Mouse (Mus musculus) MEL (cell line): ENCODE data around the gene Tsc22d2. TPM values are rescaled to one million over a fixed set of nuclear protein-coding genes. Genes with fewer than 3 reads are reported as not detected.

Experiments
- DNase-seq: peaks from one replicate; pipeline ENCODE4 v3.0.0; 2011; ENCODE audit warnings: low read depth, low spot score
- H3K27ac ChIP-seq: 2 replicates; pipeline ENCODE4 v1.5.1; 2012; ENCODE audit warnings: low read depth, mild to moderate bottlenecking, control low read depth, low read length, moderate library complexity; ENCODE audit not compliant: control insufficient read depth
- H3K27me3 ChIP-seq, 2 experiments: fragments of 150-350 bp in 1 of 2; sonication (generic) in 1 of 2; 2 replicates each; pipeline ENCODE4 v1.6.1; 2012; ENCODE audit warnings: low read length in 2 of 2, mild to moderate bottlenecking in 2 of 2, improper control_type of control experiment in 1 of 2, moderate library complexity in 1 of 2; ENCODE audit not compliant: insufficient read depth in 2 of 2, control insufficient read depth in 1 of 2
- H3K36me3 ChIP-seq, 2 experiments: 2 replicates each; pipeline ENCODE4 v1.6.1; 2012 to 2014; ENCODE audit warnings: low read length in 2 of 2, improper control_type of control experiment in 1 of 2, inconsistent platforms in 1 of 2, mild to moderate bottlenecking in 1 of 2; ENCODE audit not compliant: insufficient read depth in 2 of 2, control insufficient read depth in 1 of 2
- H3K4me1 ChIP-seq, 2 experiments: fragments of 150-350 bp in 1 of 2; sonication (generic) in 1 of 2; 2 replicates each; pipeline ENCODE4 v1.6.1; 2012; ENCODE audit warnings: low read length in 2 of 2, improper control_type of control experiment in 1 of 2, mild to moderate bottlenecking in 1 of 2; ENCODE audit not compliant: insufficient read depth in 2 of 2, control insufficient read depth in 1 of 2
- H3K4me3 ChIP-seq, 2 experiments: fragments of 150-350 bp in 1 of 2; sonication (generic) in 1 of 2; 2 replicates each; pipeline ENCODE4 v1.5.1; 2012; ENCODE audit warnings: low read depth in 2 of 2, low read length in 2 of 2, mild to moderate bottlenecking in 2 of 2, moderate library complexity in 2 of 2, control low read depth in 1 of 2, improper control_type of control experiment in 1 of 2; ENCODE audit not compliant: control insufficient read depth in 1 of 2, insufficient read depth in 1 of 2
- H3K79me2 ChIP-seq: 2 replicates; pipeline ENCODE4 v1.6.1; 2012; ENCODE audit warnings: mild to moderate bottlenecking, low read length, moderate library complexity; ENCODE audit not compliant: control insufficient read depth, poor library complexity, insufficient read depth
- H3K9ac ChIP-seq: 2 replicates; pipeline ENCODE4 v1.6.1; 2012; ENCODE audit warnings: low read depth, mild to moderate bottlenecking, control low read depth, low read length, moderate library complexity; ENCODE audit not compliant: control insufficient read depth, poor library complexity, severe bottlenecking
- H3K9me3 ChIP-seq: fragments of 150-350 bp; sonication (generic); replicated peaks from 2 replicates; pipeline ENCODE4 v1.6.1; 2012; ENCODE audit warnings: mild to moderate bottlenecking, low read length, improper control_type of control experiment, moderate library complexity; ENCODE audit not compliant: insufficient read depth
- CTCF ChIP-seq, 3 experiments: IDR thresholded peaks in 2 of 3; conservative IDR thresholded peaks in 1 of 3; 2 replicates each; pipeline ENCODE4 v1.5.1; 2011 to 2012; ENCODE audit warnings: low read length in 3 of 3, low read depth in 2 of 3, mild to moderate bottlenecking in 2 of 3, improper control_type of control experiment in 1 of 3, inconsistent platforms in 1 of 3, mixed read lengths in 1 of 3, moderate library complexity in 1 of 3; ENCODE audit not compliant: control insufficient read depth in 1 of 3, insufficient read depth in 1 of 3, poor library complexity in 1 of 3, severe bottlenecking in 1 of 3
- ETS1 ChIP-seq: IDR thresholded peaks from 2 replicates; pipeline ENCODE4 v1.6.1; 2012; ENCODE audit warnings: low read depth, mild to moderate bottlenecking, inconsistent platforms, low read length, improper control_type of control experiment, moderate library complexity
- GABPA ChIP-seq: IDR thresholded peaks from 2 replicates; pipeline ENCODE4 v1.6.1; 2012; ENCODE audit warnings: low read depth, mild to moderate bottlenecking, inconsistent platforms, low read length, improper control_type of control experiment, moderate library complexity
- JUND ChIP-seq: IDR thresholded peaks from 2 replicates; pipeline ENCODE4 v1.6.1; 2011; ENCODE audit warnings: low read depth, mild to moderate bottlenecking, improper control_type of control experiment, low read length
- MAX ChIP-seq: IDR thresholded peaks from 2 replicates; pipeline ENCODE4 v1.6.1; 2011; ENCODE audit warnings: low read length, improper control_type of control experiment
- MXI1 ChIP-seq: IDR thresholded peaks from 2 replicates; pipeline ENCODE4 v1.6.1; 2011; ENCODE audit warnings: mild to moderate bottlenecking, low read depth, low read length, improper control_type of control experiment
- MYB ChIP-seq: IDR thresholded peaks from 2 replicates; pipeline ENCODE4 v1.6.1; 2011; ENCODE audit warnings: mild to moderate bottlenecking, low read depth, low read length, improper control_type of control experiment
- NELFE ChIP-seq: IDR thresholded peaks from 2 replicates; pipeline ENCODE4 v1.6.1; 2011; ENCODE audit warnings: low read depth, low read length, improper control_type of control experiment
- NRF1 ChIP-seq: IDR thresholded peaks from 2 replicates; pipeline ENCODE4 v1.6.1; 2014; ENCODE audit warnings: low read depth, mild to moderate bottlenecking, inconsistent platforms, low read length, improper control_type of control experiment, moderate library complexity; ENCODE audit not compliant: poor library complexity, insufficient read depth, severe bottlenecking
- RAD21 ChIP-seq: IDR thresholded peaks from 2 replicates; pipeline ENCODE4 v1.6.1; 2011; ENCODE audit warnings: mild to moderate bottlenecking, low read depth, low read length, improper control_type of control experiment
- RCOR1 ChIP-seq: IDR thresholded peaks from 2 replicates; pipeline ENCODE4 v1.6.1; 2012; ENCODE audit warnings: low read depth, mild to moderate bottlenecking, inconsistent platforms, low read length, improper control_type of control experiment
- SIN3A ChIP-seq: IDR thresholded peaks from 2 replicates; pipeline ENCODE4 v1.6.1; 2012; ENCODE audit warnings: low read length, improper control_type of control experiment, inconsistent platforms
- SMC3 ChIP-seq: IDR thresholded peaks from 2 replicates; pipeline ENCODE4 v1.6.1; 2011; ENCODE audit warnings: low read depth, low read length, improper control_type of control experiment
- TCF12 ChIP-seq: IDR thresholded peaks from 2 replicates; pipeline ENCODE4 v1.6.1; 2014; ENCODE audit warnings: low read depth, mild to moderate bottlenecking, inconsistent platforms, low read length, improper control_type of control experiment, moderate library complexity
- ZC3H11A ChIP-seq: IDR thresholded peaks from 2 replicates; pipeline ENCODE4 v1.6.1; 2012; ENCODE audit warnings: low read depth, mild to moderate bottlenecking, inconsistent platforms, low read length, improper control_type of control experiment
- polyA plus RNA-seq, 2 experiments: library from polyadenylated mRNA; stranded (reverse) in 1 of 2; unstranded in 1 of 2; fragments of >175 nt in 1 of 2; fragments of >200 nt in 1 of 2; gene quantifications; 2 replicates each; pipeline versions ENCODE4 v1.2.1 to v1.2.4; 2012; ENCODE audit warnings: low replicate concordance in 2 of 2, low read depth in 1 of 2; ENCODE audit not compliant: insufficient read length in 2 of 2, insufficient read depth in 1 of 2, missing spikeins in 1 of 2
- total RNA-seq: library from RNA; depleted of rRNA; stranded (reverse); fragments of 300-350 nt; gene quantifications from 2 replicates; pipeline ENCODE4 v1.2.3, GENCODE M21; 2012

The Tsc22d2 gene
- total and polyA plus RNA-seq, 3 experiments, result 10.7 to 13.3 TPM; not detected in 1

- TF ChIP-seq ETS1 (no peak), SMC3 (peak; percentile 62), CTCF (IDR thresholded peaks at IDR 0.05 in 2 of 3, conservative IDR thresholded peaks at IDR 0.05 in 1 of 3; ENCODE audit: control insufficient read depth in 1 of 3, insufficient read depth in 1 of 3, low read depth in 2 of 3, low read length in 3 of 3, poor library complexity in 1 of 3, severe bottlenecking in 1 of 3) (peak; percentile 38 to 65 (median 64)), ZC3H11A (peak; percentile 54), MXI1 (no peak), TCF12 (no peak), RAD21 (peak; percentile 65), JUND (no peak)
- DNase-seq, result peak; percentile 46
- Histone ChIP-seq H3K4me1 (peaks cover 0 to 2% of the 10 kb centered on the region in 2 experiments; a peak in 1 of 4 replicates), H3K27me3 (no peaks in the 10 kb centered on the region), H3K36me3 (no peaks in the 10 kb centered on the region; a peak in 1 of 4 replicates), H3K27ac (no peak overlapping the region), H3K9ac (no peak overlapping the region), H3K4me3 (no peak overlapping the region), H3K9me3 (no peaks in the 10 kb centered on the region), H3K79me2 (no peaks in the 10 kb centered on the region)
Measured at GRCm38 (mm10) chr3:58511581-58511980, 97.1 kb downstream of the Tsc22d2 start.

DNA sequence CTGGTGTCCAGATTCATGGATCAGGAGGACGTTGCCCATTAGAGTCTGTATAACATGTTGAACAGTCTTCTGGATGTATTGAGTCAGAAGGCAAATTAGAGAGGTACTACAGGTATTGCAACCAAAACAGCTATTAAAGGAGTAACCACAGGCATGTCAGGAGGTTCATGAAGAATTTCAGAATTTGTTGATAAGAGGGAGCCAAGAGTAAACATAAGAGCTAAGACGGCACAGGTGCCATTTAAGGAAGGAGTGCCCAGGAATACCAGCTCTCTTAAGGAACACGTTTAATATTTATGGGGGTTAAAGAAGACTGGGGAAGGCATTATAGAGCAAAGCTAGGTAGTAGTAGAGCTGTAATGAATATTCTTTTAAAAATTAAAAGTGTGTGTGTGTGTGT is 98.2 kb downstream of the Tsc22d2 start:
- Histone ChIP-seq H3K9ac (no peak overlapping the region), H3K27me3 (no peaks in the 10 kb centered on the region), H3K9me3 (no peaks in the 10 kb centered on the region), H3K36me3 (no peaks in the 10 kb centered on the region; a peak in 1 of 4 replicates), H3K4me3 (no peak overlapping the region), H3K27ac (no peak overlapping the region), H3K79me2 (no peaks in the 10 kb centered on the region), H3K4me1 (peaks cover 0 to 2% of the 10 kb centered on the region in 2 experiments; a peak in 1 of 4 replicates)
- TF ChIP-seq NRF1, result no peak
- TF ChIP-seq RAD21, result no peak
- TF ChIP-seq ZC3H11A, result no peak
- no peak for TF ChIP-seq SIN3A
- TF ChIP-seq MYB, result no peak
- TF ChIP-seq RCOR1, result no peak
- TF ChIP-seq GABPA, result no peak
- no peak for TF ChIP-seq NELFE
- DNase-seq, result no peak

GRCm38 (mm10) chr3:58513483-58513882 is 99.0 kb downstream of the Tsc22d2 start:
- no peaks in the 10 kb centered on the region; a peak in 1 of 4 replicates for H3K4me1 ChIP-seq

More at GRCm38 (mm10) chr3:58513483-58513882, 99.0 kb downstream of the Tsc22d2 start:
- H3K79me2 ChIP-seq, result no peaks in the 10 kb centered on the region
- no peak overlapping the region for H3K4me3 ChIP-seq
- no peak overlapping the region for H3K27ac ChIP-seq
- DNase-seq, result no peak
- TF ChIP-seq ZC3H11A (0 out of 2 replicates have a peak, but pooled peaks have one; percentile 3), CTCF (IDR thresholded peaks at IDR 0.05 in 2 of 3, conservative IDR thresholded peaks at IDR 0.05 in 1 of 3; ENCODE audit: control insufficient read depth in 1 of 3, insufficient read depth in 1 of 3, low read depth in 2 of 3, low read length in 3 of 3, poor library complexity in 1 of 3, severe bottlenecking in 1 of 3) (peak in 1 of 3 experiments; percentile 13; a peak in 1 of 6 replicates), SMC3 (0 out of 2 replicates have a peak, but pooled peaks have one; percentile 13), RAD21 (no peak; the same call in 1 of the 2 replicates), MAX (no peak)
- TF ChIP-seq, all 39 proteins: peak for 3
- no peak overlapping the region for H3K9ac ChIP-seq
- no peaks in the 10 kb centered on the region for H3K9me3 ChIP-seq
- no peaks in the 10 kb centered on the region for H3K27me3 ChIP-seq
- no peaks in the 10 kb centered on the region; a peak in 1 of 4 replicates for H3K36me3 ChIP-seq
